Mouse (Mus musculus): ENCODE measurements around the gene Grik5. TPM values are rescaled to one million over a fixed set of nuclear protein-coding genes. Genes with fewer than 3 reads are reported as not detected.
"Not testable (repeated sequence)": the region's sequence is repeated elsewhere in the genome, so short reads cannot be mapped to it uniquely, and the experiment has no call there.

The Grik5 gene
- total RNA-seq, 2 experiments from 2014 or later: 215 to 242 TPM

- DNase-seq (ENCODE audit: low spot score in 2 of 2): peak; percentile 60 to 85
- intact Hi-C loops (cut with DNase I): no loop called here
These were observed 24.8 kb downstream of the Grik5 start for GRCm38 (mm10) chr7:25047363-25047762.

- DNase-seq (ENCODE audit: low spot score in 2 of 2): not testable (repeated sequence)
These were observed 27.5 kb downstream of the Grik5 start for GRCm38 (mm10) chr7:25044599-25044998.

GRCm38 (mm10) chr7:25041921-25042320 lies 30.2 kb downstream of the Grik5 start:
- DNase-seq (ENCODE audit: low spot score in 2 of 2): peak in 1 of 2 experiments; percentile 76
- intact Hi-C loops (cut with DNase I): no loop called here

More at GRCm38 (mm10) chr7:25044599-25044998, 27.5 kb downstream of the Grik5 start:
- intact Hi-C loops (cut with DNase I): not testable (repeated sequence)

- DNase-seq (ENCODE audit: low spot score in 2 of 2): peak; percentile 76 to 87
- intact Hi-C loops (cut with DNase I): no loop called here
These were observed 36.2 kb downstream of the Grik5 start for GRCm38 (mm10) chr7:25035916-25036315.

- peak in 1 of 2 experiments; percentile 87 for DNase-seq (ENCODE audit: low spot score in 2 of 2)
- intact Hi-C loops (cut with DNase I): loop anchor here (5.0 kb wide), 1 partner anchor 38 kb away; the partner anchor contains the start of genes Grik5 and Zfp574
These were observed 37.4 kb downstream of the Grik5 start for GRCm38 (mm10) chr7:25034796-25035195.

GRCm38 (mm10) chr7:25031528-25031927 lies 40.6 kb downstream of the Grik5 start:
- no peak for DNase-seq (ENCODE audit: low spot score in 2 of 2)
- intact Hi-C loops (cut with DNase I): loop anchor here (5.0 kb wide), 1 partner anchor 41 kb away; the partner anchor contains the start of genes Grik5 and Zfp574

GRCm38 (mm10) chr7:25030032-25030753 lies 42.0 kb downstream of the Grik5 start:
- peak; percentile 73 to 83 for DNase-seq (ENCODE audit: low spot score in 2 of 2)
- intact Hi-C loops (cut with DNase I): loop anchor here (5.0 kb wide), 1 partner anchor 42 kb away; the partner anchor contains the start of genes Grik5 and Zfp574

GRCm38 (mm10) chr7:25026452-25026851 lies 45.7 kb downstream of the Grik5 start:
- DNase-seq (ENCODE audit: low spot score in 2 of 2): no peak
- intact Hi-C loops (cut with DNase I): no loop called here

GRCm38 (mm10) chr7:25025855-25026439 lies 46.2 kb downstream of the Grik5 start:
- no peak for DNase-seq (ENCODE audit: low spot score in 2 of 2)
- intact Hi-C loops (cut with DNase I): no loop called here

GRCm38 (mm10) chr7:25011592-25011991 lies 60.6 kb downstream of the Grik5 start:
- no peak for DNase-seq (ENCODE audit: low spot score in 2 of 2)
- intact Hi-C loops (cut with DNase I): no loop called here

- intact Hi-C loops (cut with DNase I): no loop called here
These were observed 61.8 kb downstream of the Grik5 start for GRCm38 (mm10) chr7:25010090-25010913.

GRCm38 (mm10) chr7:25009099-25009700 lies 62.9 kb downstream of the Grik5 start:
- peak; percentile 73 to 89 for DNase-seq (ENCODE audit: low spot score in 2 of 2)
- intact Hi-C loops (cut with DNase I): loop anchor here (2.0 kb wide), 1 partner anchor 56 kb away; no protein-coding TSS in a partner anchor

More at GRCm38 (mm10) chr7:25010090-25010913, 61.8 kb downstream of the Grik5 start:
- DNase-seq (ENCODE audit: low spot score in 2 of 2): peak; percentile 75 to 82

GRCm38 (mm10) chr7:25008635-25009034 lies 63.5 kb downstream of the Grik5 start:
- intact Hi-C loops (cut with DNase I): loop anchor here (2.0 kb wide), 1 partner anchor 56 kb away; no protein-coding TSS in a partner anchor
- peak in 1 of 2 experiments; percentile 65 for DNase-seq (ENCODE audit: low spot score in 2 of 2)

GRCm38 (mm10) chr7:25007609-25008374 lies 64.4 kb downstream of the Grik5 start:
- intact Hi-C loops (cut with DNase I): loop anchor here (2.0 kb wide), 1 partner anchor 57 kb away; no protein-coding TSS in a partner anchor
- DNase-seq (ENCODE audit: low spot score in 2 of 2): peak; percentile 80 to 92

GRCm38 (mm10) chr7:25006586-25007364 lies 65.4 kb downstream of the Grik5 start:
- intact Hi-C loops (cut with DNase I): no loop called here
- peak; percentile 69 to 96 for DNase-seq (ENCODE audit: low spot score in 2 of 2)

- DNase-seq (ENCODE audit: low spot score in 2 of 2): no peak
- intact Hi-C loops (cut with DNase I): no loop called here
These were observed 66.0 kb downstream of the Grik5 start for GRCm38 (mm10) chr7:25006171-25006570.

- intact Hi-C loops (cut with DNase I): no loop called here
- peak; percentile 86 to 93 for DNase-seq (ENCODE audit: low spot score in 2 of 2)
These were observed 66.6 kb downstream of the Grik5 start, which contains the start of gene Atp1a3 for GRCm38 (mm10) chr7:25005421-25006065. Gene Atp1a3 (minus strand): TSS chr7:25005958.
